ENCODE assay signal across 8 mouse cellular contexts in the genomic region with DNA sequence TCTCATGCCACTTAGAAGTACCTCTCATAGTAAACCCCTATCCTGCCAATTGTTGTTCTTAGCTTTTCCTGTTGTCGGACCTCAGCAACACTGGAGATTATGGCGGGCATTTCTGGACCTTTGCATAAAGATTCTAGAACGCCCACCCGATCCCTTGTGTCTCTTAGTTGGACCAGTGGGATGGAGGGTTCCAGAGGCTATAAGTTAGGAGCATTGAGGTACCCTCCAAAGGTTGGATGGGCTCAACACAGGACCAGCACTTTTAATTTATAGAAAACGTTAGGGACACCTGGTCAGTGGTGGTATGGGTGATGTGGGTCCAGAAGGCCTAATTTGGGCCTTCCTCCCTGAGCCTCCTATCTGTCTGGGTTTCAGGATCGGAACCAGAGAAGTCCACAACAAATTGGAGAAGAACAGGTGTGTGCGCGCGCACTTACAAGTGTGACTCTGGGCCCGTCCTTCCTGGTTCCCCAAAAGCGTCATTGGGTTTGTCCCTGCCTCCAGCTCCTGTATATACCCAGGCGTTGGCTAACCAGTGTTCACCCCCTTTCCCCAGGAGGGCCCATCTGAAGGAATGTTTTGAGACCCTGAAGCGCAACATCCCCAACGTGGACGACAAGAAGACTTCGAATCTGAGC. TPM values are rescaled to one million over a fixed set of nuclear protein-coding genes. Genes with fewer than 3 reads are reported as not detected.
A peak's percentile ranks its signal among the peaks of the same experiment; 100 is the strongest.
DNase-seq lines count a peak whose midpoint lies in the region; ATAC-seq and TF ChIP-seq lines count a peak whose summit lies in the region.

No protein-coding gene starts in this region.

- H3K4me1 ChIP-seq in embryonic facial prominence, embryonic 12.5 days, result peaks cover 52% of the 10 kb centered on the region
- peaks cover 23% of the 10 kb centered on the region for H3K4me1 ChIP-seq in intestine, embryonic 14.5 days (replicated peaks; ENCODE audit: control insufficient read depth, insufficient read depth, low read length)
- H3K4me1 ChIP-seq in midbrain, postnatal 0 days (ENCODE audit: insufficient read depth, low read length), result peaks cover 13% of the 10 kb centered on the region

- peak overlapping the region; percentile 91 for H3K27ac ChIP-seq in left cerebral cortex, adult 2 months
- peak overlapping the region; percentile 90 for H3K27ac ChIP-seq in embryonic facial prominence, embryonic 12.5 days
- H3K27ac ChIP-seq in intestine, embryonic 14.5 days (ENCODE audit: low read depth), result peak overlapping the region; percentile 94
- peak overlapping the region; percentile 85 for H3K27ac ChIP-seq in midbrain, postnatal 0 days (ENCODE audit: low read depth, low read length)

- H3K9ac ChIP-seq in embryonic facial prominence, embryonic 12.5 days, result peak overlapping the region; percentile 52
- H3K9ac ChIP-seq in intestine, embryonic 14.5 days (ENCODE audit: low read length), result 0 out of 2 replicates have a peak overlapping the region, but pooled peaks have one; percentile 17
- peak overlapping the region; percentile 67 for H3K9ac ChIP-seq in midbrain, postnatal 0 days (replicated peaks; ENCODE audit: low read length, poor library complexity, severe bottlenecking)

- no peaks in the 10 kb centered on the region for H3K27me3 ChIP-seq in embryonic facial prominence, embryonic 12.5 days
- H3K27me3 ChIP-seq in intestine, embryonic 14.5 days (replicated peaks; ENCODE audit: control insufficient read depth, insufficient read depth, low read length), result no peaks in the 10 kb centered on the region
- H3K27me3 ChIP-seq in midbrain, postnatal 0 days (ENCODE audit: insufficient read depth, low read length), result no peaks in the 10 kb centered on the region

- no peaks in the 10 kb centered on the region for H3K9me3 ChIP-seq in embryonic facial prominence, embryonic 12.5 days
- H3K9me3 ChIP-seq in intestine, embryonic 14.5 days (ENCODE audit: control insufficient read depth, low read length), result no peaks in the 10 kb centered on the region
- no peaks in the 10 kb centered on the region for H3K9me3 ChIP-seq in midbrain, postnatal 0 days (ENCODE audit: low read length)

- TF ChIP-seq CTCF in left cerebral cortex, adult 2 months (IDR thresholded peaks at IDR 0.05), result no peak
- no peak for TF ChIP-seq CTCF in midbrain, postnatal 0 days (IDR thresholded peaks at IDR 0.05)

- H3K4me2 ChIP-seq in embryonic facial prominence, embryonic 12.5 days (replicated peaks), result peak overlapping the region; percentile 69
- H3K4me2 ChIP-seq in intestine, embryonic 14.5 days (ENCODE audit: low read length), result peak overlapping the region; percentile 93
- H3K4me2 ChIP-seq in midbrain, postnatal 0 days (ENCODE audit: low read depth, low read length, poor library complexity, severe bottlenecking), result peak overlapping the region; percentile 85

- ATAC-seq in embryonic facial prominence, embryonic 12.5 days (ENCODE audit: insufficient number of reproducible peaks, insufficient read depth, low FRiP score, low TSS enrichment), result no peak
- ATAC-seq in intestine, embryonic 14.5 days (replicated peaks; ENCODE audit: low FRiP score, low TSS enrichment, low read depth), result no peak; the same call in 1 of the 2 replicates
- ATAC-seq in midbrain, postnatal 0 days (ENCODE audit: low FRiP score), result no peak
- no peak for ATAC-seq in inflammation-experienced regulatory T-cells, adult 6 months

- WGBS in embryonic facial prominence, embryonic 12.5 days, result 47% methylated on average over 16 of the region's 16 CpGs
- 47% methylated on average over 16 of the region's 16 CpGs for WGBS in intestine, embryonic 14.5 days
- WGBS in midbrain, postnatal 0 days, result 50% methylated on average over 16 of the region's 16 CpGs

- peaks cover 15% of the 10 kb centered on the region for H3K36me3 ChIP-seq in embryonic facial prominence, embryonic 12.5 days
- peaks cover 2% of the 10 kb centered on the region; the same call in 1 of the 2 replicates for H3K36me3 ChIP-seq in intestine, embryonic 14.5 days (ENCODE audit: control insufficient read depth, insufficient read depth, low read length)
- H3K36me3 ChIP-seq in midbrain, postnatal 0 days (ENCODE audit: insufficient read depth, low read length), result peaks cover 6% of the 10 kb centered on the region; the same call in 1 of the 2 replicates

- intact Hi-C loops in left cerebral cortex, adult 2 months (cut with DNase I), result no loop called here

- DNase-seq in left cerebral cortex, adult 2 months (ENCODE audit: extremely low spot score in 1 of 2, low spot score in 2 of 2), result no peak
- no peak for DNase-seq in left cerebral cortex, adult 9 months (ENCODE audit: low spot score in 2 of 2)
- DNase-seq in intestine, embryonic 14.5 days (ENCODE audit: low spot score), result no peak
- DNase-seq in midbrain, postnatal 0 days (ENCODE audit: low spot score), result no peak
- DNase-seq in frontal cortex, adult 2 months (ENCODE audit: extremely low spot score in 1 of 2, low spot score in 1 of 2), result no peak
- DNase-seq in urinary bladder, postnatal 25 days (ENCODE audit: low spot score), result no peak

- H3K4me3 ChIP-seq in left cerebral cortex, adult 2 months, result peak overlapping the region; percentile 59
- H3K4me3 ChIP-seq in embryonic facial prominence, embryonic 12.5 days, result peak overlapping the region; percentile 54
- H3K4me3 ChIP-seq in intestine, embryonic 14.5 days (ENCODE audit: low read depth, low read length), result peak overlapping the region; percentile 54
- H3K4me3 ChIP-seq in midbrain, postnatal 0 days (ENCODE audit: low read depth, low read length), result peak overlapping the region; percentile 54

RNA-seq across cellular contexts. Expression of a gene that starts 6.5 kb away (rescaled TPM):
- 10 to 100 TPM; 32.4 to 37.3 TPM for total RNA-seq in left cerebral cortex, adult 2 months (2021)
- 6.4 TPM in 2 replicates for polyA plus RNA-seq in embryonic facial prominence, embryonic 12.5 days (2016; fragmentation: Nextera tagmentation; extraction: Ambion mirVana)
- polyA plus RNA-seq in intestine, embryonic 14.5 days (2014; fragmentation: Nextera tagmentation; extraction: Ambion mirVana), result 4.4 and 5.5 TPM in 2 replicates
- total RNA-seq in midbrain, postnatal 0 days (2014; rRNA removed), result 17.6 and 18.6 TPM in 2 replicates
- 7.4 and 8.4 TPM in 2 replicates for polyA plus RNA-seq in midbrain, postnatal 0 days (2015; fragmentation: Nextera tagmentation; extraction: Ambion mirVana)
- 18.2 and 20.8 TPM in 2 replicates for polyA plus RNA-seq in frontal cortex, adult 2 months (2012; rRNA removed)
- polyA plus RNA-seq in inflammation-experienced regulatory T-cells, adult 6 months (2017; shearing (Covaris generic)), result 1 to 10 TPM; 4.8 to 6.5 (median 6.3) TPM

RNA-seq across cellular contexts. Expression of a gene that starts 59.7 kb away (rescaled TPM):
- total RNA-seq in left cerebral cortex, adult 2 months (2021), result 10 to 100 TPM; 83.1 to 94.5 TPM
- 7.5 and 7.9 TPM in 2 replicates for polyA plus RNA-seq in embryonic facial prominence, embryonic 12.5 days (2016; fragmentation: Nextera tagmentation; extraction: Ambion mirVana)
- 6.2 and 6.7 TPM in 2 replicates for polyA plus RNA-seq in intestine, embryonic 14.5 days (2014; fragmentation: Nextera tagmentation; extraction: Ambion mirVana)
- total RNA-seq in midbrain, postnatal 0 days (2014; rRNA removed), result 49.1 and 62.8 TPM in 2 replicates
- polyA plus RNA-seq in midbrain, postnatal 0 days (2015; fragmentation: Nextera tagmentation; extraction: Ambion mirVana), result 28.1 and 28.8 TPM in 2 replicates
- polyA plus RNA-seq in frontal cortex, adult 2 months (2012; rRNA removed), result 71.9 and 80.2 TPM in 2 replicates
- 1 to 10 TPM; 1.2 to 3.2 (median 2.9) TPM for polyA plus RNA-seq in inflammation-experienced regulatory T-cells, adult 6 months (2017; shearing (Covaris generic))

Comparison
In these comparisons a context has a peak if more than half of its experiments do, and no peak if none do; other contexts are left out.
1. H3K9ac ChIP-seq: peak in every context shown above with its lines; median percentile 67 in midbrain, postnatal 0 days; 52 in embryonic facial prominence, embryonic 12.5 days; 17 in intestine, embryonic 14.5 days.